Mouse (Mus musculus): Measurements from ENCODE around the gene Tekt4. TPM values are rescaled to one million over a fixed set of nuclear protein-coding genes. Genes with fewer than 3 reads are reported as not detected.

Tekt4 gene
- polyA plus RNA-seq, 1 experiment from 2014 or later, result 0.38 TPM

GRCm38 (mm10) chr17:25497013-25497412, 42.6 kb downstream of the Tekt4 start, which contains the start of gene Sstr5:
Gene Sstr5, minus strand, starts transcription at chr17:25497288.
- peak within 1 kb of the TSS; percentile 25 for H3K4me3 ChIP-seq
- no peaks in the 10 kb centered on the region for H3K9me3 ChIP-seq
- H3K27ac ChIP-seq, result no peak within 1 kb of the TSS
- peaks cover 55% of the 10 kb centered on the region for H3K27me3 ChIP-seq (replicated peaks)
- 1% methylated on average over 20 of the region's 28 CpGs for WGBS
- peak within 1 kb of the TSS; percentile 61 for H3K4me2 ChIP-seq (replicated peaks)
- 0 out of 2 replicates have a peak within 1 kb of the TSS, but pooled peaks have one; percentile 29 for H3K9ac ChIP-seq
- peaks cover 9% of the 10 kb centered on the region for H3K4me1 ChIP-seq
- ATAC-seq (ENCODE audit: low FRiP score, low read depth), result no peak
- no peaks in the 10 kb centered on the region for H3K36me3 ChIP-seq

- no peak overlapping the region for H3K4me3 ChIP-seq
- no peak overlapping the region for H3K9ac ChIP-seq
- H3K9me3 ChIP-seq, result no peaks in the 10 kb centered on the region
- H3K4me2 ChIP-seq (replicated peaks), result no peak overlapping the region
- H3K27ac ChIP-seq, result no peak overlapping the region
- WGBS, result 82% methylated on average over 4 of the region's 4 CpGs
- no peaks in the 10 kb centered on the region for H3K4me1 ChIP-seq
- ATAC-seq (ENCODE audit: low FRiP score, low read depth), result no peak
- H3K36me3 ChIP-seq, result no peaks in the 10 kb centered on the region
- H3K27me3 ChIP-seq (replicated peaks), result peaks cover 19% of the 10 kb centered on the region
Observed at GRCm38 (mm10) chr17:25502599-25502998, 48.2 kb downstream of the Tekt4 start.

GRCm38 (mm10) chr17:25507799-25508198, 53.4 kb downstream of the Tekt4 start:
- ATAC-seq (ENCODE audit: low FRiP score, low read depth), result no peak
- Histone ChIP-seq H3K9me3 (no peaks in the 10 kb centered on the region), H3K36me3 (no peaks in the 10 kb centered on the region), H3K27me3 (replicated peaks) (no peaks in the 10 kb centered on the region), H3K4me1 (no peaks in the 10 kb centered on the region), H3K4me2 (replicated peaks) (no peak overlapping the region), H3K9ac (no peak overlapping the region), H3K4me3 (no peak overlapping the region), H3K27ac (no peak overlapping the region)
- 21% methylated on average over 3 of the region's 3 CpGs for WGBS

GRCm38 (mm10) chr17:25508860-25509577, 54.6 kb downstream of the Tekt4 start:
- Histone ChIP-seq H3K9ac (no peak overlapping the region), H3K4me2 (replicated peaks) (no peak overlapping the region), H3K27ac (no peak overlapping the region), H3K9me3 (no peaks in the 10 kb centered on the region), H3K4me3 (no peak overlapping the region), H3K4me1 (no peaks in the 10 kb centered on the region), H3K27me3 (replicated peaks) (no peaks in the 10 kb centered on the region), H3K36me3 (no peaks in the 10 kb centered on the region)
- no peak for ATAC-seq (ENCODE audit: low FRiP score, low read depth)
- 66% methylated on average over 7 of the region's 7 CpGs for WGBS

GRCm38 (mm10) chr17:25510074-25510830, 55.8 kb downstream of the Tekt4 start:
- Histone ChIP-seq H3K4me2 (replicated peaks) (no peak overlapping the region), H3K4me3 (no peak overlapping the region), H3K9me3 (no peaks in the 10 kb centered on the region), H3K27me3 (replicated peaks) (no peaks in the 10 kb centered on the region), H3K4me1 (no peaks in the 10 kb centered on the region), H3K36me3 (no peaks in the 10 kb centered on the region), H3K9ac (no peak overlapping the region), H3K27ac (no peak overlapping the region)
- 80% methylated on average over 10 of the region's 10 CpGs for WGBS
- ATAC-seq (ENCODE audit: low FRiP score, low read depth), result no peak

- Histone ChIP-seq H3K27ac (no peak overlapping the region), H3K4me2 (replicated peaks) (no peak overlapping the region)
- 74% methylated on average over 3 of the region's 3 CpGs for WGBS
Observed at GRCm38 (mm10) chr17:25511876-25512275, 57.5 kb downstream of the Tekt4 start.

GRCm38 (mm10) chr17:25514055-25514454, 59.6 kb downstream of the Tekt4 start:
- 92% methylated on average over 2 of the region's 2 CpGs for WGBS
- H3K4me2 ChIP-seq (replicated peaks), result no peak overlapping the region
- no peak overlapping the region for H3K27ac ChIP-seq
- 0 out of 2 replicates have a peak, but pooled peaks cover 5% of the 10 kb centered on the region for H3K4me1 ChIP-seq
- ATAC-seq (ENCODE audit: low FRiP score, low read depth), result no peak
- no peaks in the 10 kb centered on the region for H3K9me3 ChIP-seq
- no peaks in the 10 kb centered on the region for H3K27me3 ChIP-seq (replicated peaks)
- H3K4me3 ChIP-seq, result no peak overlapping the region
- no peaks in the 10 kb centered on the region for H3K36me3 ChIP-seq
- no peak overlapping the region for H3K9ac ChIP-seq

More at GRCm38 (mm10) chr17:25511876-25512275, 57.5 kb downstream of the Tekt4 start:
- no peak for ATAC-seq (ENCODE audit: low FRiP score, low read depth)
- H3K4me1 ChIP-seq, result no peaks in the 10 kb centered on the region
- H3K36me3 ChIP-seq, result no peaks in the 10 kb centered on the region
- H3K27me3 ChIP-seq (replicated peaks), result no peaks in the 10 kb centered on the region
- no peak overlapping the region for H3K9ac ChIP-seq
- H3K4me3 ChIP-seq, result no peak overlapping the region
- no peaks in the 10 kb centered on the region for H3K9me3 ChIP-seq

GRCm38 (mm10) chr17:25516315-25516714, 61.9 kb downstream of the Tekt4 start:
- H3K4me3 ChIP-seq, result no peak overlapping the region
- WGBS, result 44% methylated on average over 5 of the region's 5 CpGs
- H3K36me3 ChIP-seq, result no peaks in the 10 kb centered on the region
- ATAC-seq (ENCODE audit: low FRiP score, low read depth), result no peak
- H3K9me3 ChIP-seq, result no peaks in the 10 kb centered on the region
- H3K27ac ChIP-seq, result no peak overlapping the region
- H3K4me1 ChIP-seq, result peaks cover 5% of the 10 kb centered on the region; the same call in 1 of the 2 replicates
- H3K4me2 ChIP-seq (replicated peaks), result no peak overlapping the region
- H3K9ac ChIP-seq, result no peak overlapping the region
- no peaks in the 10 kb centered on the region for H3K27me3 ChIP-seq (replicated peaks)

- Histone ChIP-seq H3K36me3 (no peaks in the 10 kb centered on the region), H3K27me3 (replicated peaks) (no peaks in the 10 kb centered on the region), H3K9me3 (no peaks in the 10 kb centered on the region), H3K4me2 (replicated peaks) (no peak overlapping the region), H3K9ac (no peak overlapping the region), H3K4me1 (peaks cover 5% of the 10 kb centered on the region; the same call in 1 of the 2 replicates), H3K27ac (no peak overlapping the region), H3K4me3 (no peak overlapping the region)
- peak; percentile 63; the same call in 1 of the 2 replicates for ATAC-seq (ENCODE audit: low FRiP score, low read depth)
- 74% methylated on average over 17 of the region's 17 CpGs for WGBS
Observed at GRCm38 (mm10) chr17:25518144-25518543, 63.7 kb downstream of the Tekt4 start.

- H3K27ac ChIP-seq, result no peak overlapping the region
- no peaks in the 10 kb centered on the region for H3K36me3 ChIP-seq
- no peak overlapping the region for H3K4me3 ChIP-seq
- H3K27me3 ChIP-seq (replicated peaks), result no peaks in the 10 kb centered on the region
- no peak overlapping the region for H3K9ac ChIP-seq
- H3K9me3 ChIP-seq, result no peaks in the 10 kb centered on the region
- 74% methylated on average over 5 of the region's 5 CpGs for WGBS
- H3K4me2 ChIP-seq (replicated peaks), result no peak overlapping the region
- ATAC-seq (ENCODE audit: low FRiP score, low read depth), result no peak
- H3K4me1 ChIP-seq, result peaks cover 5% of the 10 kb centered on the region; the same call in 1 of the 2 replicates
Observed at GRCm38 (mm10) chr17:25519511-25519910, 65.1 kb downstream of the Tekt4 start.

- no peak overlapping the region for H3K4me2 ChIP-seq (replicated peaks)
- no peak overlapping the region for H3K4me3 ChIP-seq
- ATAC-seq (ENCODE audit: low FRiP score, low read depth), result no peak
- no peaks in the 10 kb centered on the region for H3K9me3 ChIP-seq
- H3K4me1 ChIP-seq, result peaks cover 5% of the 10 kb centered on the region; the same call in 1 of the 2 replicates
- H3K27me3 ChIP-seq (replicated peaks), result no peaks in the 10 kb centered on the region
- H3K27ac ChIP-seq, result no peak overlapping the region
- no peaks in the 10 kb centered on the region for H3K36me3 ChIP-seq
- WGBS, result 53% methylated on average over 9 of the region's 9 CpGs
- H3K9ac ChIP-seq, result no peak overlapping the region
Observed at GRCm38 (mm10) chr17:25520492-25520891, 66.1 kb downstream of the Tekt4 start.

GRCm38 (mm10) chr17:25522080-25522479, 67.7 kb downstream of the Tekt4 start:
- Histone ChIP-seq H3K27ac (no peak overlapping the region), H3K9me3 (no peaks in the 10 kb centered on the region), H3K9ac (no peak overlapping the region), H3K27me3 (replicated peaks) (peaks cover 3% of the 10 kb centered on the region; the same call in 1 of the 2 replicates), H3K4me1 (peaks cover 5% of the 10 kb centered on the region; the same call in 1 of the 2 replicates), H3K4me3 (no peak overlapping the region), H3K4me2 (replicated peaks) (no peak overlapping the region), H3K36me3 (no peaks in the 10 kb centered on the region)
- 85% methylated on average over 12 of the region's 12 CpGs for WGBS
- ATAC-seq (ENCODE audit: low FRiP score, low read depth), result no peak

Data from neural tube, embryonic 12.5 days (tissue).